Mouse (Mus musculus) neural tube, embryonic 14.5 days (tissue): ENCODE measurements around the gene Zranb3. TPM values are rescaled to one million over a fixed set of nuclear protein-coding genes. Genes with fewer than 3 reads are reported as not detected.

Experiments
- ATAC-seq: fragments of 200-750 bp; cut with Nextera tagmentation; 2 replicates; pipeline ENCODE4 v1.8.0; 2017; ENCODE audit warnings: low read depth, mild to moderate bottlenecking, moderate TSS enrichment, moderate library complexity
- H3K27ac ChIP-seq: fragments of 300-500 bp; sonication (generic); 2 replicates; pipeline ENCODE4 v1.5.1; 2014; ENCODE audit warnings: low read depth, mild to moderate bottlenecking, control low read depth, low read length, moderate library complexity, mixed read lengths
- H3K27me3 ChIP-seq: fragments of 300-500 bp; sonication (generic); 2 replicates; pipeline ENCODE4 v1.6.1; 2014; ENCODE audit warnings: low read length; ENCODE audit not compliant: control insufficient read depth, insufficient read depth
- H3K36me3 ChIP-seq: fragments of 300-500 bp; sonication (generic); 2 replicates; pipeline ENCODE4 v1.6.1; 2014; ENCODE audit warnings: low read length, mixed read lengths; ENCODE audit not compliant: control insufficient read depth, insufficient read depth
- H3K4me1 ChIP-seq: fragments of 300-500 bp; sonication (generic); 2 replicates; pipeline ENCODE4 v1.6.1; 2014; ENCODE audit warnings: low read length; ENCODE audit not compliant: control insufficient read depth, insufficient read depth
- H3K4me2 ChIP-seq: fragments of 300-500 bp; sonication (generic); 2 replicates; pipeline ENCODE4 v1.6.1; 2014; ENCODE audit warnings: mild to moderate bottlenecking, low read depth, low read length, control low read depth
- H3K4me3 ChIP-seq: fragments of 300-500 bp; sonication (generic); 2 replicates; pipeline ENCODE4 v1.5.1; 2014; ENCODE audit warnings: low read depth, low read length, control low read depth, mixed read lengths
- H3K9ac ChIP-seq: fragments of 300-500 bp; sonication (generic); replicated peaks from 2 replicates; pipeline ENCODE4 v1.6.1; 2014; ENCODE audit warnings: low read depth, mild to moderate bottlenecking, control low read depth, low read length, mixed read lengths
- H3K9me3 ChIP-seq: fragments of 300-500 bp; sonication (generic); 2 replicates; pipeline ENCODE4 v1.6.1; 2016; ENCODE audit warnings: low read length; ENCODE audit not compliant: control insufficient read depth
- WGBS: fragments of 180-500 bp; shearing (Covaris S2); extraction: QIAGEN DNeasy Blood & Tissue Kit; methylation state at CpG from one replicate; pipeline ENCODE4 v1.1.7; 2014; 5-methylcytosine and 5-hydroxymethylcytosine counted together
- polyA plus RNA-seq: library from polyadenylated mRNA; unstranded; fragments of >200 nt; fragmentation: Nextera tagmentation; extraction: Ambion mirVana; gene quantifications from 2 replicates; pipeline ENCODE4 v1.2.1, GENCODE M21; 2014

Gene Zranb3
- polyA plus RNA-seq, 1 experiment from 2014 or later = 4.3 TPM

DNA sequence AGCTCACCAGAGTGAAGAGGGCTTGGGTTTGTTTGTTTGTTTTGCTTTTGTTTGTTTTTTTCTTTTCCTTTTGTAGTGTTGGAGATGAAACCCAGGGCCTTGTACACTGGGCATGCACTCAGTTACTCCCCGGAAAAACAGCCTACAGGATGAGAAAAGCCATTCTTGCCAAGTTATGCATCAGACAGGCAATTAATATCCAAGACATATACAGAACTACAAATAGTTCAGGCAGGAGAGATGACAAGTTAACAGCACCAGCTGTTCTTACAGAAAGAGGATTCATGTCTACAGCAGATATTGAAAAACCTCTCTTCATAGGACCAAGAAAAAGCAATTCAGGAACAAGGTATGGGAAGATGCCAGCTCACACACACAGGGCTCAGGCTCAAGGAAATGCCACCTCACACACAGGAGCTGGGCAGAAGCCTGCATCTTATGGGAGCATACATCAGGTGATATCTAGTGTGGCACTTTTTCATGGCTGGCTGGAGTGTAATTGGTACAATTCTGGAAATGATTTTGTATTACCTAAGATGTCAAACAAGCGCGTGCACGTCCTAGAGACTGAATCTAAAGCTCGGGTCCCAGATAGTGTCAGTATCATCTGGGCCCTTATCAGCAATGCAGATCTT lies 156.1 kb downstream of the Zranb3 start:
- H3K9me3 ChIP-seq = no peaks in the 10 kb centered on the region
- no peaks in the 10 kb centered on the region for H3K4me1 ChIP-seq
- WGBS = 94% methylated on average over 5 of the region's 5 CpGs
- no peak overlapping the region for H3K27ac ChIP-seq
- H3K4me3 ChIP-seq = no peak overlapping the region
- H3K4me2 ChIP-seq = no peak overlapping the region
- no peak overlapping the region for H3K9ac ChIP-seq
- peaks cover 28% of the 10 kb centered on the region for H3K36me3 ChIP-seq
- ATAC-seq = no peak
- H3K27me3 ChIP-seq = no peaks in the 10 kb centered on the region

GRCm38 (mm10) chr1:127945696-127946575 lies 156.9 kb downstream of the Zranb3 start:
- H3K4me3 ChIP-seq = no peak overlapping the region
- H3K9ac ChIP-seq = no peak overlapping the region
- ATAC-seq = no peak
- H3K27me3 ChIP-seq = no peaks in the 10 kb centered on the region
- no peaks in the 10 kb centered on the region for H3K4me1 ChIP-seq
- H3K4me2 ChIP-seq = no peak overlapping the region
- WGBS = 89% methylated on average over 3 of the region's 3 CpGs
- H3K9me3 ChIP-seq = no peaks in the 10 kb centered on the region
- H3K27ac ChIP-seq = no peak overlapping the region
- peaks cover 33% of the 10 kb centered on the region for H3K36me3 ChIP-seq

DNA sequence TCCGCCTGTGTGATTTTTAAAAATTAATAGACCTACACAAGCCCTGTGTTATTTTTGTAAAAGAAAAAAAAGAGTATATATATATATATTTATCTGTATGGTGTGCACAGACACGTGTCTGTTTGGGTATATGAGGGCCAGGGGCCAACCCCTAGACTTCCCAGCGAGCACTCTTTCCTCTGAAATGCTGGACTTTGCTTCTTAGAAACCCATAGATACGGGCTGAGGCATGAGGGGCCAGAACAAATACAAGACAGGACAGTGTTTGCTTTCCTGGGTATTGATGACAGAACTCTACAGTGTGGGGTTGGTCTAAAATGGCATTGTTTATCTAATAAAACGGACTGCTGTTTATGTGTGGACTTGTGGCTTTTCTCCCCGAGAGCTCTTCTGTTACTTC lies 159.3 kb downstream of the Zranb3 start:
- no peak overlapping the region for H3K27ac ChIP-seq
- H3K27me3 ChIP-seq = no peaks in the 10 kb centered on the region
- no peak overlapping the region for H3K4me2 ChIP-seq
- no peak for ATAC-seq
- no peaks in the 10 kb centered on the region for H3K9me3 ChIP-seq
- peaks cover 56% of the 10 kb centered on the region for H3K36me3 ChIP-seq
- no peaks in the 10 kb centered on the region for H3K4me1 ChIP-seq
- WGBS = 89% methylated on average over 6 of the region's 6 CpGs
- no peak overlapping the region for H3K9ac ChIP-seq
- H3K4me3 ChIP-seq = no peak overlapping the region

DNA sequence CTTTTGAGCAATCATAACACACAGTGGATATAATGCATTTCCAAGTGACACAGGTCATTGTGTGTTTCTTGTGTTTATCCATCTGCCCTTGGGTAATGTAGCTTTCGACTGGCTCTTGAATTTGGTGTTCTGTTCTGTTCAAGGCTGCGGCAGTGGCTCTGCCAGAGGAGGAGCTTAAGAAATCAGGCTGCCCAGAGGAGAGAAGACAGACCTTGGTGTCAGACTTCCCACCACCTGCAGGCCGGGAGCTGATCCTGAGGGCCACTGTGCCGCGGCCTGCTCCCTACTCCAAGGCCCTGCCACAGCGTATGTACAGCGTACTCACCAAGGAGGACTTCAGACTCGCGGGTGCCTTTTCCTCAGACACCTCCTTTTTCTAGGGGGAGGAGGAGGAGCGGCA lies 160.6 kb downstream of the Zranb3 start:
- no peak for ATAC-seq
- no peaks in the 10 kb centered on the region for H3K27me3 ChIP-seq
- no peaks in the 10 kb centered on the region for H3K4me1 ChIP-seq
- no peaks in the 10 kb centered on the region for H3K9me3 ChIP-seq
- no peak overlapping the region for H3K9ac ChIP-seq
- H3K27ac ChIP-seq = no peak overlapping the region
- H3K4me3 ChIP-seq = no peak overlapping the region
- H3K4me2 ChIP-seq = no peak overlapping the region
- peaks cover 66% of the 10 kb centered on the region for H3K36me3 ChIP-seq
- WGBS = 92% methylated on average over 10 of the region's 10 CpGs

DNA sequence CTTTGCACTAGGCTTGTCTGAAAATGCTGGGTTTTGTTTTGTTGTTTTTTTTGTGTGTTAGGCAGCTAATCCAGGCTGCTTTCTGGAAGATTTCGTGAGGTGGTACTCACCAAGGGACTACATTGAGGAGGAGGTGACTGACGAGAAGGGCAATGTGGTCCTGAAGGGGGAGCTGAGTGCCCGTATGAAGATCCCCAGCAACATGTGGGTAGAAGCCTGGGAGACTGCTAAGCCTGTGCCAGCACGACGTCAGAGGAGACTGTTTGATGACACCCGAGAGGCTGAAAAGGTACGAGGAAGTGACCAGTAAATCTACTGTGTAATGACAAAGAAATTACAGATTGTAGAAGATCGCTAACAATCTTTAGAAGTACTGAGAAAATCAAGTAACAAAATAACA lies 165.6 kb downstream of the Zranb3 start:
- H3K27ac ChIP-seq = no peak overlapping the region
- peaks cover 50% of the 10 kb centered on the region for H3K36me3 ChIP-seq
- ATAC-seq = no peak
- H3K27me3 ChIP-seq = no peaks in the 10 kb centered on the region
- H3K4me2 ChIP-seq = no peak overlapping the region
- H3K4me3 ChIP-seq = no peak overlapping the region
- H3K9ac ChIP-seq = no peak overlapping the region
- H3K9me3 ChIP-seq = no peaks in the 10 kb centered on the region
- H3K4me1 ChIP-seq = no peaks in the 10 kb centered on the region
- WGBS = 77% methylated on average over 8 of the region's 8 CpGs

- H3K36me3 ChIP-seq = peaks cover 34% of the 10 kb centered on the region
- H3K4me2 ChIP-seq = no peak overlapping the region
- no peak for ATAC-seq
- H3K4me1 ChIP-seq = no peaks in the 10 kb centered on the region
- no peak overlapping the region for H3K27ac ChIP-seq
- whole genome bisulfite sequencing = 97% methylated on average over 5 of the region's 5 CpGs
- no peak overlapping the region for H3K4me3 ChIP-seq
- no peaks in the 10 kb centered on the region for H3K27me3 ChIP-seq
- no peak overlapping the region for H3K9ac ChIP-seq
- H3K9me3 ChIP-seq = no peaks in the 10 kb centered on the region
Observed at GRCm38 (mm10) chr1:127934322-127934721, 168.5 kb downstream of the Zranb3 start.

DNA sequence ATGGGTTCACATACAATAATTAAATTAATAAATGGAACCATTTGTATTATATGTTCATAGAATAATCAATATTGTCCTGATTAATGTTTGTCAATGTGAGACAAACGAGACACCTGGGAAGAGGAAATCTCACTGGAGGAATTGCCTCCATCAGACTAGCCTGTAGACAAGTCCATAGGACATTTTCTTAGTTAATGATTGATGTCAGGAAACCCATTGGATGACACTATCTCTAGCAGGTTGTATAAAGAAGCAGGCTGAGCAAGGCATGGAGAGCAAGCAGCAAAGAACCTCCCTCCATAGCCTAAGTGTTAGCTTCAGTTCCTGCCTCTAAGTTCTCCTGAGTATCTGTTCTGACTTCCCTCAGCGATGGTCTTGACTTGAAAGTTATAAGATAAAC lies 169.4 kb downstream of the Zranb3 start:
- WGBS = 92% methylated on average over 2 of the region's 2 CpGs
- H3K9me3 ChIP-seq = no peaks in the 10 kb centered on the region
- no peak overlapping the region for H3K27ac ChIP-seq
- no peaks in the 10 kb centered on the region for H3K27me3 ChIP-seq
- H3K9ac ChIP-seq = no peak overlapping the region
- no peak for ATAC-seq
- no peaks in the 10 kb centered on the region for H3K4me1 ChIP-seq
- no peak overlapping the region for H3K4me2 ChIP-seq
- H3K36me3 ChIP-seq = peaks cover 25% of the 10 kb centered on the region
- H3K4me3 ChIP-seq = no peak overlapping the region

- Histone ChIP-seq H3K36me3 (0 out of 2 replicates have a peak, but pooled peaks cover 4% of the 10 kb centered on the region), H3K9me3 (no peaks in the 10 kb centered on the region), H3K9ac (no peak overlapping the region), H3K4me3 (no peak overlapping the region), H3K27ac (no peak overlapping the region), H3K27me3 (no peaks in the 10 kb centered on the region), H3K4me2 (no peak overlapping the region), H3K4me1 (no peaks in the 10 kb centered on the region)
- 94% methylated on average over 1 of the region's 1 CpGs for WGBS
- no peak for ATAC-seq
Observed at GRCm38 (mm10) chr1:127915802-127916201, 187.0 kb downstream of the Zranb3 start.

GRCm38 (mm10) chr1:127915316-127915715 lies 187.5 kb downstream of the Zranb3 start:
- H3K27me3 ChIP-seq = no peaks in the 10 kb centered on the region
- H3K4me2 ChIP-seq = no peak overlapping the region
- WGBS = 94% methylated on average over 6 of the region's 6 CpGs
- no peak overlapping the region for H3K27ac ChIP-seq
- no peaks in the 10 kb centered on the region for H3K9me3 ChIP-seq
- H3K4me3 ChIP-seq = no peak overlapping the region
- H3K4me1 ChIP-seq = no peaks in the 10 kb centered on the region
- no peak for ATAC-seq
- no peak overlapping the region for H3K9ac ChIP-seq
- 0 out of 2 replicates have a peak, but pooled peaks cover 4% of the 10 kb centered on the region for H3K36me3 ChIP-seq
